Mouse (Mus musculus) embryonic fibroblast, embryonic 13.5 days (primary cell): Measurements from ENCODE around the gene Slc25a26.

Experiments
- CTCF ChIP-seq: IDR thresholded peaks from 2 replicates; pipeline ENCODE4 v1.5.1; 2011; ENCODE audit warnings: mild to moderate bottlenecking, control low read depth, low read length, moderate library complexity, borderline replicate concordance; ENCODE audit not compliant: insufficient read depth
- POLR2A ChIP-seq: IDR thresholded peaks from 2 replicates; pipeline ENCODE4 v1.6.1; 2011; ENCODE audit warnings: low read depth, mild to moderate bottlenecking, control low read depth, low read length, moderate library complexity

DNA sequence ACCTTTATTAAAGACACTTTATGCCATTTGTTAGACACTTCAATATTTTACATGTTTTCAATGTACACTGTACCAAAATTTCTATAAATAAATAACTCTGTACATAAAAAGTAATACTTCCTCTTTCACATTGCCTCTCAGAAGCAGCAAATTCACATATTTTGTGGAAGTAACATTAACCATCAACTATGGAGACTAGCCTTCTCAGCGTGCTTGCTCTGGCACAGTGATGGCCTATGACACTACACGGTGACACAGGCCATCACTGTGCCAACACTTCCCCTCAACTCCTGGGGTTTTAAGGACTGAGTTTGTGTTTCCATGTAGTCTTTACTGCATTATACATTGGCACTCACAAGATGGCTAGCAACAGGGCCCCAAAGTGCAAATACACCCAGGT, 104.4 kb downstream of the Slc25a26 start:
- TF ChIP-seq CTCF (no peak), POLR2A (no peak)
